Mouse (Mus musculus): ENCODE measurements around the gene Cpsf4.
"Not testable (repeated sequence)": the region's sequence is repeated elsewhere in the genome, so short reads cannot be mapped to it uniquely, and the experiment has no call there.

The Cpsf4 gene

GRCm38 (mm10) chr5:145223395-145223794 is 56.4 kb downstream of the Cpsf4 start:
- no peak for DNase-seq (ENCODE audit: low spot score in 2 of 2)

- DNase-seq (ENCODE audit: low spot score in 2 of 2) = no peak
These were observed 59.4 kb downstream of the Cpsf4 start for GRCm38 (mm10) chr5:145226453-145226852.

GRCm38 (mm10) chr5:145229283-145229682 is 62.3 kb downstream of the Cpsf4 start:
- not testable (repeated sequence) for DNase-seq (ENCODE audit: low spot score in 2 of 2)

- DNase-seq (ENCODE audit: low spot score in 2 of 2) = no peak
These were observed 63.6 kb downstream of the Cpsf4 start for GRCm38 (mm10) chr5:145230641-145231040.

- peak; percentile 94 to 96 for DNase-seq (ENCODE audit: low spot score in 2 of 2)
These were observed 64.4 kb downstream of the Cpsf4 start, which contains the start of gene Zfp655 for GRCm38 (mm10) chr5:145231367-145231871. TSS of gene Zfp655 (plus strand) at chr5:145231715.
